Mouse (Mus musculus): Measurements from ENCODE around the gene Olfr1245. TPM values are rescaled to one million over a fixed set of nuclear protein-coding genes. Genes with fewer than 3 reads are reported as not detected.
"Not testable (repeated sequence)": the region's sequence is repeated elsewhere in the genome, so short reads cannot be mapped to it uniquely, and the experiment has no call there.

Olfr1245 gene
- total RNA-seq (2021) = not detected

DNA sequence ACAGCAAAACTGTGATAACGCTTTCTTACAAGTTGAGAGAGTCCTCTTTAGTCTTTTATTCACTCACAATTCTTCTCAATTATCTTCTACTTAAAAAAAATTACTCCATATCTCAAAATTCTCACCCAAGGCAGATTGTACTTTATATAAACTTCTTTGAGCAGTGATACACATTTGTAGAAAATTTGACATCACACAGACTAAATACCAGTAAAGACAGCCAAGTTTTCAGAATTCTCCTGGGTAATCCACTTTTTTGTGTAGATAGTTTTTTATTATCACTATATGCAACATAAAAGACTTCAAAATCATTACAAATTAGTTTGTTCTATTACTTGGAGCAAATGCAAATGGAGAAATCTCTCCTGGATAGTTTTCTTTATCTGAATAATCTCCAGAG lies at the start of gene Olfr1245:
Gene Olfr1245, minus strand, starts transcription at position 101 of the 400 bp plus-strand sequence.
- no peak for DNase-seq

DNA sequence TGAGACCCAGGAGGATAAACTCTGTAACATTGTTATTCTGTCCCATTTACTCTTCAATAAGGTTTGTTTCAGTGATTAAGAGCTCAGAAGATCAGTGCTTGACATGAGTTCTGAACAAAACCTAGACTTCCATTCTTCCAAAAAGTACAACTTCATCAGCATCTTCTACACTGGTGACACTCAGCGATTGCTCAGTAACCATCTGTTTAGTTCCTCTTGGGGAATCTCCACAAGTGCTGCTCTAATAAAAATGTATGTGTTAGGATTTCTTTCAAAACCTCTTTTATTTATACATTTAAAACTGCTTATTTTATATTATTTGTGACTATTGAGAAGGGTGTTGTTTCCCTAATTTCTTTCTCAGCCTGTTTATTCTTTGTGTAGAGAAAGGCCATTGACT lies 39.9 kb upstream of the Olfr1245 start, which contains the start of gene Olfr1248:
Gene Olfr1248, minus strand, starts transcription at position 101 of the 400 bp plus-strand sequence.
- DNase-seq = not testable (repeated sequence)

DNA sequence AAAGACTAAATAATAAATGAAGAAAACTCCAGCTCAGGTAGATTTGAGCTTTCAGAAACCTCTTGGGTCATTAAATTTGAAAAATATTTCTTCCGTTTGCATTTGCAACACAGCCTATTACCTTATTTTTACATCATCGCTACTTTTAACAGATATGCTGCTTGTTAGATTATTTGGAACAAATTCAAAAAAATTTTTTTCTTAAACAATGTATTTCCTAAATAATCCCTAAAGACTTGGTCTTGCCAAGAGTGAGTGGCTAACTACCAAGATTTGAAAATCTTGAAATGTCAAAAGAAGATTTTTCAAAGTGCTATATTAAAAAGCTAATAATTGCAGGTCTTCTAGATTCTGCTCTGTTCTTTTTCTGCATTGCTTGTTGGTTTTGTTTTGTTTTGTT lies 35.8 kb upstream of the Olfr1245 start, which contains the start of gene Olfr1247:
Gene Olfr1247, minus strand, starts transcription at position 101 of the 400 bp plus-strand sequence.
- no peak for DNase-seq

GRCm38 (mm10) chr2:89593057-89593456 lies 14.8 kb upstream of the Olfr1245 start, which contains the start of gene Olfr1246:
Gene Olfr1246, minus strand, starts transcription at chr2:89593157.
- DNase-seq = no peak

- DNase-seq = not testable (repeated sequence)
Measured at GRCm38 (mm10) chr2:89562706-89563105, 15.5 kb downstream of the Olfr1245 start.

DNA sequence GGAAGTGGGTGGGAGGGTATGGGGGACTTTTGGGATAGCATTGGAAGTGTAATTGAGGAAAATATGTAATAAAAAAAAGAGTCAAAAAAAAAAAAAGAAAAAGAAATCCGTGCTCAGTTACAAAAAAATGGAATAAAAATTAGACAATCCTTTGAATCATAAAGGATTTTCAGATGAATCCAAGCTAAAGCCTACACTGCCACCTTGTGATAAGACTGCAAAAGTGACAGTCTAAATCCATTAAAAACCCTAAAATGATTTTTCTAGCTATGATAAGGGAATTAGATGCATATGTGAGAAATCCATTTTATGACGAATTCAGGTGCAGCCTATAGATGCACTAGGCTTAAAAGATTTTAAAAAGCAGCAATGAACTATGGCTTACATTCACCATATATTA lies 33.7 kb downstream of the Olfr1245 start:
- no peak for DNase-seq

DNA sequence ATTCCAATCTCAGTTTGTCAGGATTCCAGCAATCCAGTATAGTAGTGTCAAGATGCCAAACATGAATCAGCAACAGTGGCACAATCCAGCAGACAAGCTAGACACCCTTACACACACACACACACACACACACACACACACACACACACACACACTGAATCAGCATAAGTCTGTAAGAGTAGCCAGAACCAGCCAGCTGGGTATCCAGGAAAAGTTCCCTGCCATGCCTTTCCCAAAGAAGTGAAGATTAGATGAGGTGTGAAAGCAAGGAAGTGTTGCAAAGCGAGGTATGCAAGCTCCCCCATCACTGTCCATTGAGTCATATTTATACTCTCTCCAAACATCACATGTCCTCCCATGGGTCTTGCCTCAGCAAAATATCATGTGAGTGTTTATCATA lies 38.3 kb downstream of the Olfr1245 start:
- no peak for DNase-seq

DNA sequence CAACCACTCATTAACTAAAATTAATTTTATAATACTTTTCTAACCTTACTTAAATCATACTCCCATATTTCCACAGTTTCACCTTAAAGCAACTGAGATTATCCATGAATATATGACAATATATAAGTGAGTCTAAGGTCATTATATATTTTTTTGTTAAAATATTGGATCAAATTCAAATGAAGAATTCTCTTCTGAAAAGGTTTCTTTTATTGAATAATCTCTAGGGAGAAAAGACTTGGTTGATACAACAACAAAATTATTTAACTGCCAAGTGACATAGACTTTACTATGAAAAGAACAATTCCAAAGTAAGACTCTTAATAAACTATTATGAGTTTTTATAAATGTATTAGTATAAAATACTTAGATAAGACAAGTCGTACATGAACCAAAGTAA lies 46.9 kb downstream of the Olfr1245 start, which contains the start of gene Olfr1243:
Gene Olfr1243, minus strand, starts transcription at position 101 of the 400 bp plus-strand sequence.
- DNase-seq = no peak

Other genes starting within 250 kb of the Olfr1245 start
- not detected for gene Olfr1232, start 248.8 kb downstream of the Olfr1245 start, total RNA-seq (2021)
- gene Olfr1233, start 236.0 kb downstream of the Olfr1245 start, total RNA-seq (2021) = not detected
- gene Olfr1234, start 213.6 kb downstream of the Olfr1245 start, total RNA-seq (2021) = not detected
- gene Olfr1238, start 168.8 kb downstream of the Olfr1245 start, total RNA-seq (2021) = not detected
- not detected for gene Olfr1239, start 158.0 kb downstream of the Olfr1245 start, total RNA-seq (2021)
- gene Olfr1240, start 135.4 kb downstream of the Olfr1245 start, total RNA-seq (2021) = not detected
- not detected for gene Olfr1241, start 91.3 kb downstream of the Olfr1245 start, total RNA-seq (2021)
- not detected for gene Olfr1242, start 80.1 kb downstream of the Olfr1245 start, total RNA-seq (2021)
- gene Olfr1243, start 47.0 kb downstream of the Olfr1245 start, total RNA-seq (2021) = not detected
- gene Olfr1246, start 14.7 kb upstream of the Olfr1245 start, total RNA-seq (2021) = not detected
- gene Olfr1247, start 35.7 kb upstream of the Olfr1245 start, total RNA-seq (2021) = under 1 TPM; 0.08 to 0.10 TPM
- not detected for gene Olfr1248, start 39.8 kb upstream of the Olfr1245 start, total RNA-seq (2021)
- not detected for gene Olfr1249, start 56.5 kb upstream of the Olfr1245 start, total RNA-seq (2021)
- gene Olfr1250, start 83.0 kb upstream of the Olfr1245 start, total RNA-seq (2021) = under 1 TPM in 1 of 2 experiments, not detected in 1; 0.10 TPM
- not detected for gene Olfr1251, start 93.5 kb upstream of the Olfr1245 start, total RNA-seq (2021)
- gene Olfr1252, start 146.6 kb upstream of the Olfr1245 start, total RNA-seq (2021) = not detected
- gene Olfr1253, start 178.6 kb upstream of the Olfr1245 start, total RNA-seq (2021) = not detected
- gene Olfr1254, start 215.2 kb upstream of the Olfr1245 start, total RNA-seq (2021) = not detected
- not detected for gene Olfr1255, start 233.6 kb upstream of the Olfr1245 start, total RNA-seq (2021)